Mouse (Mus musculus) bone marrow, adult 2 months (tissue): Measurements from ENCODE around the gene Acyp1. TPM values are rescaled to one million over a fixed set of nuclear protein-coding genes. Genes with fewer than 3 reads are reported as not detected.

Experiments
- H3K27ac ChIP-seq: fragments of 200-500 bp; 2 replicates; pipeline ENCODE4 v1.5.1; 2012; ENCODE audit warnings: low read depth, mild to moderate bottlenecking, control low read depth, inconsistent platforms, low read length; ENCODE audit not compliant: control insufficient read depth, poor library complexity, insufficient read depth
- H3K4me1 ChIP-seq: fragments of 200-500 bp; 2 replicates; pipeline ENCODE4 v1.6.1; 2011; ENCODE audit warnings: low read length; ENCODE audit not compliant: control insufficient read depth, insufficient read depth
- H3K4me3 ChIP-seq: fragments of 200-500 bp; replicated peaks from 2 replicates; pipeline ENCODE3; 2011; ENCODE audit warnings: mild to moderate bottlenecking, low read depth, low read length, control low read depth; ENCODE audit not compliant: control insufficient read depth
- CTCF ChIP-seq: fragments of 200-500 bp; IDR thresholded peaks from 2 replicates; pipeline ENCODE4 v1.5.1; 2011; ENCODE audit warnings: low read length, control low read depth; ENCODE audit not compliant: control insufficient read depth, insufficient read depth
- POLR2A ChIP-seq: fragments of 200-500 bp; IDR thresholded peaks from 2 replicates; pipeline ENCODE4 v1.6.1; 2011; ENCODE audit warnings: low read depth, mild to moderate bottlenecking, control low read depth, low read length, borderline replicate concordance; ENCODE audit not compliant: control insufficient read depth
- WGBS: fragments of 180-500 bp; shearing (Covaris S2); methylation state at CpG from one replicate; pipeline ENCODE4 v1.1.7; 2018; 5-methylcytosine and 5-hydroxymethylcytosine counted together
- polyA plus RNA-seq: library from polyadenylated mRNA; stranded (reverse); fragments of >200 nt; gene quantifications from 2 replicates; pipeline ENCODE4 v1.2.4, GENCODE M21; 2011; ENCODE audit warnings: low replicate concordance; ENCODE audit not compliant: missing spikeins, insufficient read depth, insufficient read length

The Acyp1 gene
- polyA plus RNA-seq, 1 experiment: 8.1 TPM

DNA sequence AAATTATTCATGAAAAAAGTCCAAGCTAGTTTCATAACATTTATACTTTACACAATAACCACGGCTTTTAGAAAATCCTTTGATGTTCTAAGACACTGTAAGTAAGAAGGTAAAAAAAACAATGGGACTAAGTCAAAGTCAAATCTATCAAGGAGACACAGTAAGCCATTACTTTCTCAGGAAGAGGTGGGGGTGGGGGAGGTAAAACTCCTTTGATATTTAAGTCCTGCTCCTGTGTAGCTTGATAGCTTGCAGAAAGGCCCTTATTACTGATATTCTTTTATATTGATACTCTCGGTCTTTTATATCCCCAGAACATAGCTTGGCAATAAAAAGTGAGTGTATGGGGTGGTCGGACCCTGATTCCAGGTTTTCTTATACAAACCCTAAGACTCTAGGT lies 18.4 kb downstream of the Acyp1 start:
- TF ChIP-seq POLR2A (no peak), CTCF (no peak)
- Histone ChIP-seq H3K4me1 (no peaks in the 10 kb centered on the region), H3K27ac (no peak overlapping the region), H3K4me3 (no peak overlapping the region)
- 45% methylated on average over 3 of the region's 3 CpGs for WGBS

DNA sequence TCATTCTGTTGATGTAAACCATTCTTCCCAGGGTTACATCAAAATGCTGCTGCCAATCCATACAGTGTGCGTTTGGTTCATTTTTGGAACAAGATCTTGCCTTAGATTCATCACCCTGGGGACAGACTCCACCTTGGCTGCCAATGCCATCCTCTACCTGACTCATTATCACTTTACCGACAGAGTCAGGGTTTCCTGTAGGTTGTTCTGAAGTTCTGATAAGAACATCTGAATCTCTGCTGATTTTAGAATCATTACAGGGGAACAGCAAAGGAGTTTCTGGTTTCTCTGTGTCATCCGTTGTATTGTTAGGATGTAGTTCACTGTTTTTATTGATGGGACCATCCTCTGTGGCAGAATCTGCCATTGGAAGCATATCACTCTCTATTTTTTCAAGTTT lies 22.0 kb downstream of the Acyp1 start:
- 74% methylated on average over 3 of the region's 3 CpGs for WGBS
- no peak for TF ChIP-seq POLR2A
- no peak for TF ChIP-seq CTCF
- H3K4me3 ChIP-seq: no peak overlapping the region

DNA sequence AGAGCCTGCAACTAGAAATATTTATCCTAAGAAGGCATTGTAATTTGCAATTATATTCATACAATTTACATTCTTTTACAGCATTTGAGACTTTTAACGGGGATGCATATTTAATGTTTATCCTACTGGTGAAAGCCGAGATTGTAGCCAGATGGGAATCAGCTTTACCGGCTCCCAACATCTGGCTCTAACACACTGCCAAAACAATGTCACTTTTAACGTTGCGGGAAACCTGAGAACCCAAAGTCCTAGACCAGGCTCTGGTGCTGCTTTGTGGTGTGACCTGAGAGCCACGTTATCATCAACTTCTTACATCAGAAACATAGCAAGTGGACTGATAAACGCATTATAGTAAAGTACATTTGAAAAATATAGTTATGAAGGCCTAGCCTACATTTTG lies 23.3 kb downstream of the Acyp1 start:
- no peaks in the 10 kb centered on the region for H3K4me1 ChIP-seq
- 82% methylated on average over 7 of the region's 7 CpGs for WGBS
- H3K4me3 ChIP-seq: no peak overlapping the region
- TF ChIP-seq CTCF: no peak
- no peak overlapping the region for H3K27ac ChIP-seq

More for the DNA sequence above, 22.0 kb downstream of the Acyp1 start:
- H3K4me1 ChIP-seq: no peaks in the 10 kb centered on the region
- no peak overlapping the region for H3K27ac ChIP-seq

DNA sequence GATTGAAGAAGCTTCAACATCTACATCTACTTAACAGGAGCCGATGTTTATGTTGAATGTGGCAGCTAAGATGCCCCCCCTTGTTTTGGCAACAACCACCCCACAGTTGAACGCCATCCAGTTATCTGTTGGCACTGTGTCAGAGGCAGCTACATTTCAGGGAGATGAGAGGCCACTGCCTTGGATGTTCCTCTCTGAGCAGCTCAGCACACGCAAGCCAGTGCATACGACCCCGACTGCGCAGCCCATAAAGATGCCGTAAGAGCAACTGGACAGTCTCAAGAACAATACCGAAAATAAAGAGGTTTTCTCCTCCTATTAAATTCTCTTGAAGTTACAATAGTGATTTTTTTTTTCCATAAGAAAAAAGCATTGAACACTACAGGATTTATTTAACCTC lies 23.7 kb downstream of the Acyp1 start:
- WGBS: 84% methylated on average over 8 of the region's 8 CpGs
- H3K4me1 ChIP-seq: no peaks in the 10 kb centered on the region
- TF ChIP-seq POLR2A (no peak), CTCF (no peak)
- no peak overlapping the region for H3K27ac ChIP-seq
- H3K4me3 ChIP-seq: no peak overlapping the region

DNA sequence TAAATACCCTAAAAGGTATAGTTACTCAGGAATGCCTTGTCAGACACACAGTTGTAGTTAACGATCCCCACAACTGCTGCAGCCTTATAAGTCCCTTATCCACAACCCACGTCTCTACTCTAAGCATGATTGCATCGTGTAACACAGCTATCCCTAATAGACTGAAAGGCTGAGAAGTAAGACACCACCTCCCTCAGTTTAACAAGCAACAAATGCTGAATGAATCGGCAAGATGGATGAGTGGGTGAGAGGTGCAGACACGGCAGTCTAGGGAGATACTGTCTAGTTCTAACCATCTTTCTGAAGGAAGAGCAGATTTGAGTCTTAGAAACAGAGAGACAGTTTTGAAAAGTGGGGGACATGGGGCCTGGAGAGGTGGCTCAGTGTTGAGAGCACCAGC lies 25.0 kb downstream of the Acyp1 start:
- no peak overlapping the region for H3K27ac ChIP-seq

DNA sequence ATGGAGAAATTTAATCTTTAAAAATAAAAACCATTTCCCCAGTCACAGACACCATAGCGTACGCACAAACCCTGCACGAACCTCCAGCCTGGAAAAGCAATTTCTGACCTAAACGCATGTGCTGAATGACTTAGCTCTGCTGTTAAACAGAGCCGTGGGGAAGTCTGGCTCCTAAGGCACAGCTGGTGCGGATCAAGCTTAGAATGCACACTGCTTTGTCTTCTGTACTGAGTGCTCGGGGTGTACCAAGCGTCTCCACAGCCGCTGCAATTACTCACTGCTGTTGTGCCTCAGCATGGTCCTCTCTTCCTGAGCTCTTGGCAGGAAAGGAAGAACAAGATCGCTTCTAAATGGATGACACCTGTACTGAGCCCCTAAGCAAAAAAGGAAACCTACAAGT lies 25.7 kb downstream of the Acyp1 start:
- no peak overlapping the region for H3K27ac ChIP-seq
- TF ChIP-seq CTCF (no peak), POLR2A (no peak)
- no peak overlapping the region for H3K4me3 ChIP-seq
- H3K4me1 ChIP-seq: peaks cover 1% of the 10 kb centered on the region
- 79% methylated on average over 10 of the region's 10 CpGs for WGBS

More for the DNA sequence above, 25.0 kb downstream of the Acyp1 start:
- TF ChIP-seq POLR2A: no peak
- no peak for TF ChIP-seq CTCF
- WGBS: 72% methylated on average over 5 of the region's 5 CpGs
- Histone ChIP-seq H3K4me3 (no peak overlapping the region), H3K4me1 (no peaks in the 10 kb centered on the region; the same call in 1 of the 2 replicates)

DNA sequence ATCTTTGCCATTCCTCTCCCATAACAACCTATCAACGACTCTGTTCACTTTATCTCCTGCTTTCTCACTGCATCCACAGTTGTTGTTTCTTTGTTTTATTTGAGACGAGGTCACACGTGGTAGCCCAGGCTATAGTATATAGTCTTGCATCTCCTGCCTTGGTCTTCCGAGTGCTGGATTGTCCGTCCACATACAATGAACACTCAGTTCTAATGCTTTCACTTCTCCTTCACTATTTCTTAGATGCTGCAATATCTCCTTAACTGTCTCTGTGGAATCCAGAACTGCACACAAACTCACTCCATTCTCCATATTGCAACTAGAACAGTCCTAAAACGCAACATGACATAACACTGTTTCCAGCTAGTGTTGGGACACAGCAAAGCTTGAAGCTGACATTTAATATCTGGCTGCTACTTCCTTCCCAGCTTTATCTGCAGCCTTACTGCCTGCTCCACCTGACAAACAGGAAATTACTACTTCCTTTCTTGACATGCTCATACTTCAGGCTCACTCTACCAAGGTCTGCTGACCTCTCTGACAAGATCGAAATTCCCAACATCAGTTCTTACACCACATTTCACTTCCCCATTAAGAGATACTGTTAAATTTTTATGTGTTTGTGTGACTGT lies 31.1 kb downstream of the Acyp1 start:
- 9% methylated on average over 7 of the region's 7 CpGs for WGBS
- no peak for TF ChIP-seq CTCF
- no peak for TF ChIP-seq POLR2A
- H3K27ac ChIP-seq: peak overlapping the region; percentile 14; the same call in 1 of the 2 replicates
- peaks cover 6% of the 10 kb centered on the region for H3K4me1 ChIP-seq
- H3K4me3 ChIP-seq: no peak overlapping the region

DNA sequence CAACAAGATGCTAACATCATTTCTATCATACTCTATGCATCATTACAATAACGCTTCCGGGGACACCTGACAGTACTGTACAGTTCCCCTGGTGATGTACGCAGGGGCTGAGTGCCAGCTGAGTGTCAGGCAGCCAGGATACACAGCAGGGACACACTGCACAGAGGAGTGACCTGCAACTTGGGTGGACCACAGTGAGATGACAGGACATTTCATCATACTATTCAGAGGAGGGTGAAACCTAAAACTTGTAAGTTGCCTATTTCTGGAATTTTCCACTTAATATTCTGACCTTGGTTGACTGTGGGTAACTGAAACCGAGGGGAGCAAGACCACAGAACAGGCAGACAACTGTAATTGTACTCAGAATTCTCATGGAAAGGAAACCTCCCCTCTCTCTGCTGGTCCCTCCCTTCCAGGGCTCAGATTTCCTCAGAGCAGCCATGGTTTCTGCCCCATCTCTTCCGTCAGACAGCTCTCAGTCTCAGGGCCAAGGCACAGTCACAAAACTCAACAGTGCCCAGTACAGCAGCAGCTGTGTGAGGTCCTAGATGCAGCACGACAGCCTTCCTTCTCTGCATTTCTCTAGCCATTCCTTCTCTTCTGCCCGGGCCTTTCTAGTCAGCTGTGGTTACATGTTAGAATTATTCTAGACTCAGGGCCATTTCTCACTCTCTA lies 32.0 kb downstream of the Acyp1 start:
- no peak for TF ChIP-seq POLR2A
- no peak for TF ChIP-seq CTCF
- 50% methylated on average over 7 of the region's 7 CpGs for WGBS
- no peak overlapping the region for H3K4me3 ChIP-seq
- H3K4me1 ChIP-seq: peaks cover 6% of the 10 kb centered on the region
- H3K27ac ChIP-seq: peak overlapping the region; percentile 56
